Mouse (Mus musculus) hindbrain, postnatal 0 days (tissue): ENCODE measurements around the gene Sprtn. TPM values are rescaled to one million over a fixed set of nuclear protein-coding genes. Genes with fewer than 3 reads are reported as not detected.
A peak's percentile ranks its signal among the peaks of the same experiment; 100 is the strongest.

Source experiments
- ATAC-seq: fragments of 200-750 bp; cut with Nextera tagmentation; 2 replicates; pipeline ENCODE4 v1.8.0; 2017; ENCODE audit warnings: mild to moderate bottlenecking, moderate TSS enrichment, moderate library complexity
- DNase-seq: peaks from one replicate; pipeline ENCODE4 v3.0.0-alpha.2; 2015; ENCODE audit warnings: low spot score
- H3K27ac ChIP-seq: fragments of 300-500 bp; sonication (generic); 2 replicates; pipeline ENCODE4 v1.5.1; 2014; ENCODE audit warnings: mild to moderate bottlenecking
- H3K27me3 ChIP-seq: fragments of 300-500 bp; sonication (generic); 2 replicates; pipeline ENCODE4 v1.6.1; 2014; ENCODE audit warnings: low read length, mixed read lengths; ENCODE audit not compliant: insufficient read depth
- H3K36me3 ChIP-seq: fragments of 300-500 bp; sonication (generic); 2 replicates; pipeline ENCODE4 v1.6.1; 2014; ENCODE audit warnings: low read length, mixed read lengths; ENCODE audit not compliant: insufficient read depth
- H3K4me1 ChIP-seq: fragments of 300-500 bp; sonication (generic); 2 replicates; pipeline ENCODE4 v1.6.1; 2014; ENCODE audit warnings: antibody characterized with exemption, low read length, mixed read lengths; ENCODE audit not compliant: insufficient read depth
- H3K4me2 ChIP-seq: fragments of 300-500 bp; sonication (generic); 2 replicates; pipeline ENCODE4 v1.6.1; 2014; ENCODE audit warnings: low read depth, mild to moderate bottlenecking, low read length, moderate library complexity, mixed read lengths
- H3K4me3 ChIP-seq: fragments of 300-500 bp; sonication (generic); 2 replicates; pipeline ENCODE4 v1.5.1; 2014; ENCODE audit warnings: low read length
- H3K9ac ChIP-seq: fragments of 300-500 bp; sonication (generic); replicated peaks from 2 replicates; pipeline ENCODE4 v1.6.1; 2014; ENCODE audit warnings: mild to moderate bottlenecking, low read length, moderate library complexity, mixed read lengths
- H3K9me3 ChIP-seq: fragments of 300-500 bp; sonication (generic); 2 replicates; pipeline ENCODE4 v1.6.1; 2016; ENCODE audit warnings: low read length, mixed read lengths
- CTCF ChIP-seq: IDR thresholded peaks from 2 replicates; pipeline ENCODE4 v1.5.1; 2016; ENCODE audit warnings: antibody characterized with exemption, control low read depth, low read depth
- WGBS: fragments of 180-500 bp; shearing (Covaris S2); extraction: QIAGEN DNeasy Blood & Tissue Kit; methylation state at CpG from one replicate; pipeline ENCODE4 v1.1.7; 2014; 5-methylcytosine and 5-hydroxymethylcytosine counted together
- polyA plus RNA-seq: library from polyadenylated mRNA; unstranded; fragments of >200 nt; fragmentation: Nextera tagmentation; extraction: Ambion mirVana; gene quantifications from 2 replicates; pipeline ENCODE4 v1.2.1, GENCODE M21; 2015
- total RNA-seq: library from RNA; depleted of rRNA; stranded (reverse); fragments of >200 nt; gene quantifications from 2 replicates; pipeline ENCODE4 v1.2.3, GENCODE M21; 2014; rRNA removed

Sprtn gene
- total and polyA plus RNA-seq, 2 experiments from 2014 or later, result 6.0 to 11.6 TPM

DNA sequence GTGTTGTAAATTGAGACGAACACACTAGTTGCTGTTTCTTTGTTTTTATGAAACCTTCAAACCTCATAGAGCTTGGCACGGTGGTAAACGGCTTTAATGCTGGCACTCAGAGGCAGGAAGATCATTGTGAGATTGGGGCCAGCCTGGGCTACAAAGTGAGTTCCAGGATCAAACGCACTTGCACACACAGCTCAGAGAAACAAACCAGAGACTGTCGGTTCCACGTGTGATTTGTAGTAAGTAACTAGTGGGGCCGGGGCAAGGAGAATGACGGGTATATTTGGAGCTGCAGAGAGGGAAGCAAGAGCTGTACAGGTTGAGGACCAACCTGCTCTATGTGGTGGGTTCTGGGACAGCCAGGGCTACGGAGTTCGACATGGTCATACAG is 52.4 kb downstream of the Sprtn start:
- no peak for TF ChIP-seq CTCF
- Histone ChIP-seq H3K4me3 (peak overlapping the region; percentile 87), H3K4me2 (peak overlapping the region; percentile 71), H3K27me3 (no peaks in the 10 kb centered on the region), H3K27ac (peak overlapping the region; percentile 97), H3K4me1 (0 out of 2 replicates have a peak, but pooled peaks cover 3% of the 10 kb centered on the region), H3K36me3 (no peaks in the 10 kb centered on the region), H3K9me3 (no peaks in the 10 kb centered on the region), H3K9ac (peak overlapping the region; percentile 81)
- DNase-seq (no peak), ATAC-seq (no peak)
- 17% methylated on average over 10 of the region's 10 CpGs for WGBS

DNA sequence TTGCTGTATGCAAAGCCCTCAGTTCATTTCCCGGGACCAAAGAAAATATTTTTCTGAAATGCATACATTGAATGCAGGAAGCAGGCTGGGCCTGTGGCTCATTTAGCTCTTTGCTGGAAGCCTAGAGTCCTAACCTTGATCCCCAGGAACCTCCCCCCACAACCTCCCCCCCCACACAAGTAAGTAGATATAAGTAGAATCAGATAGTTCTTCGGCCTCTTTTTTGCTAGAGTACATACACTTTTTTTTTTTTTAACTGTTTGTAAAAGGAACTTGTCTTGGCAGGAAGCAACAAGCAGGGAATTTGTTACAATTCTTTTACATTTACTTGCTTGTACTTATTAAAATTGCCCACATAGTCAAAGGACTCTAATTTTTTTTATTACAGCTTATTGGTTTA is 53.2 kb downstream of the Sprtn start:
- Histone ChIP-seq H3K36me3 (no peaks in the 10 kb centered on the region), H3K27me3 (no peaks in the 10 kb centered on the region), H3K27ac (no peak overlapping the region), H3K4me1 (0 out of 2 replicates have a peak, but pooled peaks cover 3% of the 10 kb centered on the region), H3K4me2 (peak overlapping the region; percentile 71), H3K9me3 (no peaks in the 10 kb centered on the region), H3K4me3 (no peak overlapping the region), H3K9ac (no peak overlapping the region)
- DNase-seq (no peak), ATAC-seq (no peak)
- TF ChIP-seq CTCF, result no peak
- WGBS, result 72% methylated on average over 2 of the region's 2 CpGs

DNA sequence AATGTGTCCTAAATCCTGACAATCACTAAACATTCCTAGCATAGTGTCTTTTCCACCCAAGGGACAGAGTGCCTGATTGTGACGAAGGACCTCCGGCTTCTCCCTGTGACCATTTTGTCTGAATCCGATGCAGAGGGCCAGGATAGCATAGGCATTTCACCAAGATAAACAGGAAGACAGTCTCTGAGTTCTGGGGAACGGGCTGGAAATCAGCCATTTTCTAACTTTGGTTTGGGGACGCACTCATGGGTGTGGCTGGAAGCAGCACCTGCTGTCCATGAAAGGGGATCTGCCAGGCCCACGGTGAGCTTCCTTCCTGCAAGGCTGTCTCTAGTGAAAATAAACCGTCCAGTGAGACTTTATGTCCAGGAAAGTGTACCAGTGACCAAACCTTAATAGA is 55.5 kb downstream of the Sprtn start:
- Histone ChIP-seq H3K27me3 (no peaks in the 10 kb centered on the region), H3K27ac (no peak overlapping the region), H3K9ac (no peak overlapping the region), H3K9me3 (no peaks in the 10 kb centered on the region), H3K36me3 (no peaks in the 10 kb centered on the region), H3K4me3 (no peak overlapping the region), H3K4me1 (0 out of 2 replicates have a peak, but pooled peaks cover 3% of the 10 kb centered on the region), H3K4me2 (no peak overlapping the region)
- no peak for DNase-seq
- TF ChIP-seq CTCF, result no peak
- ATAC-seq, result no peak
- WGBS, result 77% methylated on average over 7 of the region's 7 CpGs

DNA sequence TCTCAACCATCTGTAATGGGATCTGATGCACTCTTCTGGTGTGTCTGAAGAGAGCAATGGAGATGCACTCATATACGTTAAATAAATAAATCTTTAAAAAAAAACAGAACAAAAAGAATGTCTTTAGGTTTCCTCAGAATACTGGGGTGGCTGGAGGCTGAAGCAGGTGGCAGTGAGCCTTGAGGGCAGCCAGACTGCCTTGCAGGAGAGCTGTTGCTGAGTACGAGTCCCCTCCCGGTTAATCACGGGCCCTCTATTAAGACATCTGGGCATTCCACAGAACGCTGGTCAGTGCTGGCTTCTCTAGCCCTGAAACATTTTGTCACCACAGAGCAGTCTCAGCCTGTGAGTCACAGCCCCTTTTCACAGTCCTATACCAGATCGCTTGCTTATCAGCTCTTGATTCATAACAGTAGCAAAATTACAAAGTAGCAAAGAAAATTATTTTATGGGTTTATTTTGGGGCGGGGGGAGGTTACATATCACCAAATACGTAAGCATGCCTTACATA is 56.9 kb downstream of the Sprtn start:
- no peak for TF ChIP-seq CTCF
- DNase-seq, result no peak
- Histone ChIP-seq H3K4me1 (0 out of 2 replicates have a peak, but pooled peaks cover 3% of the 10 kb centered on the region), H3K27ac (no peak overlapping the region), H3K9ac (no peak overlapping the region), H3K9me3 (no peaks in the 10 kb centered on the region), H3K4me2 (no peak overlapping the region), H3K36me3 (no peaks in the 10 kb centered on the region), H3K27me3 (no peaks in the 10 kb centered on the region), H3K4me3 (no peak overlapping the region)
- ATAC-seq, result no peak
- 79% methylated on average over 8 of the region's 8 CpGs for WGBS

Other genes starting within 250 kb of the Sprtn start
- 100 and 106 TPM in 2 replicates for gene 2310022B05Rik, start 234.5 kb upstream of the Sprtn start, total RNA-seq
- gene 2310022B05Rik, start 234.5 kb upstream of the Sprtn start, polyA plus RNA-seq, result 27.0 and 30.2 TPM in 2 replicates
- gene Ttc13, start 175.9 kb upstream of the Sprtn start, total RNA-seq, result 63.1 and 64.2 TPM in 2 replicates
- gene Ttc13, start 175.9 kb upstream of the Sprtn start, polyA plus RNA-seq, result 57.5 and 58.6 TPM in 2 replicates
- 11.1 and 17.5 TPM in 2 replicates for gene Arv1, start 175.7 kb upstream of the Sprtn start, total RNA-seq
- 31.5 and 33.5 TPM in 2 replicates for gene Arv1, start 175.7 kb upstream of the Sprtn start, polyA plus RNA-seq
- gene Fam89a, start 146.1 kb upstream of the Sprtn start, total RNA-seq, result 0.25 TPM in 1 of 2 replicates, not detected in the other
- gene Fam89a, start 146.1 kb upstream of the Sprtn start, polyA plus RNA-seq, result 0.45 and 0.87 TPM in 2 replicates
- gene Trim67, start 104.8 kb upstream of the Sprtn start, total RNA-seq, result 75.3 and 83.9 TPM in 2 replicates
- gene Trim67, start 104.8 kb upstream of the Sprtn start, polyA plus RNA-seq, result 19.2 and 19.5 TPM in 2 replicates
- 40.0 and 47.2 TPM in 2 replicates for gene Gnpat, start 34.9 kb upstream of the Sprtn start, total RNA-seq
- gene Gnpat, start 34.9 kb upstream of the Sprtn start, polyA plus RNA-seq, result 53.5 and 55.8 TPM in 2 replicates
- gene 2810004N23Rik, start 34.8 kb upstream of the Sprtn start, total RNA-seq, result 22.8 and 26.6 TPM in 2 replicates
- gene 2810004N23Rik, start 34.8 kb upstream of the Sprtn start, polyA plus RNA-seq, result 21.4 and 21.8 TPM in 2 replicates
- 28.3 and 36.8 TPM in 2 replicates for gene Exoc8, start 181 bp upstream of the Sprtn start, total RNA-seq
- 10.8 and 10.9 TPM in 2 replicates for gene Exoc8, start 181 bp upstream of the Sprtn start, polyA plus RNA-seq
- 41.6 and 45.1 TPM in 2 replicates for gene Egln1, start 51.4 kb downstream of the Sprtn start, total RNA-seq
- gene Egln1, start 51.4 kb downstream of the Sprtn start, polyA plus RNA-seq, result 13.5 and 14.1 TPM in 2 replicates
- 81.1 and 89.5 TPM in 2 replicates for gene Tsnax, start 115.1 kb downstream of the Sprtn start, total RNA-seq
- 176 and 177 TPM in 2 replicates for gene Tsnax, start 115.1 kb downstream of the Sprtn start, polyA plus RNA-seq
- gene Disc1, start 156.3 kb downstream of the Sprtn start, total RNA-seq, result 7.1 and 10.7 TPM in 2 replicates
- 2.2 and 2.5 TPM in 2 replicates for gene Disc1, start 156.3 kb downstream of the Sprtn start, polyA plus RNA-seq